Mouse (Mus musculus) thymus, postnatal 36 days (tissue): ENCODE data around the gene Adgrv1.

ENCODE experiments used
- DNase-seq, 2 experiments: peaks; one replicate each; pipeline ENCODE4 v3.0.0; 2022; ENCODE audit warnings: mixed read lengths in 2 of 2

The Adgrv1 gene

DNA sequence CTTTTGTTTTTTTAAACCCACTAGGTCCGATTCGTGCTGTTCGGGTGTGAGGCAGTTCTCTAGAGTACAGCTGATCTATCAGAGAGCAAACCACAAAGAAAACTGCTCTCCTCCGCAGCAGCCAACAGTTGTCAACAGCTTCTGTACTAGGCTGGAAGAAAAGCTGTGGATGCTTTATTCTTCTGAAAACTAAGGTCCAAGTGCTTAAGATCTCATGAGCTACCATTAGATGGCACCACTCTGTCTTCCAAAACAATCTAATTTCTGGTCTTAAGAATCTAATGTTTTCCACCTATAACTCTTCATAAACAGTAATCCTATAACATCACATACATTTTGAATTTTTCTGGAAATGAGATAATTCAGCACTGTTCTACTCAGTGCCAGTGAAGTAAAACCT is 22.6 kb downstream of the Adgrv1 start:
- DNase-seq, result no peak

DNA sequence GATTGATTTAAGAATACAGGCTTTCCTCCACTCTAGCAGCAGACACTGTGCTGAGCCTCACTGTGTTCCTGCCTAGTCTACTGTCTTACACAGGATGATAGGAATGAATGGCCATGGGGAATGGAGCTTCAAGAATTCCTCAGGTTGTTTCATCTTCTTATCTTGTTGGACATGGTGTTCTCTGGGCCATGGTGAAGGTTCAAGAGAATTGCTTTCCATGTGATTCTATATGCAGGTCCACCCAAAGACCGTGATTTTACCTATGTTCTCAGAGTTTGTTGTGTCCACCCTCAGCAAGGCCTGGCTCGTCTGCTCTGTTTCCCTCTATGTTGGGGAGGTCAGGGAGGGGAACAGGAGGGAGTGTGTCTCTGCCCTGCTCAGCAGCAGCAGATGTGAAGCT is 26.0 kb downstream of the Adgrv1 start:
- DNase-seq, result no peak

DNA sequence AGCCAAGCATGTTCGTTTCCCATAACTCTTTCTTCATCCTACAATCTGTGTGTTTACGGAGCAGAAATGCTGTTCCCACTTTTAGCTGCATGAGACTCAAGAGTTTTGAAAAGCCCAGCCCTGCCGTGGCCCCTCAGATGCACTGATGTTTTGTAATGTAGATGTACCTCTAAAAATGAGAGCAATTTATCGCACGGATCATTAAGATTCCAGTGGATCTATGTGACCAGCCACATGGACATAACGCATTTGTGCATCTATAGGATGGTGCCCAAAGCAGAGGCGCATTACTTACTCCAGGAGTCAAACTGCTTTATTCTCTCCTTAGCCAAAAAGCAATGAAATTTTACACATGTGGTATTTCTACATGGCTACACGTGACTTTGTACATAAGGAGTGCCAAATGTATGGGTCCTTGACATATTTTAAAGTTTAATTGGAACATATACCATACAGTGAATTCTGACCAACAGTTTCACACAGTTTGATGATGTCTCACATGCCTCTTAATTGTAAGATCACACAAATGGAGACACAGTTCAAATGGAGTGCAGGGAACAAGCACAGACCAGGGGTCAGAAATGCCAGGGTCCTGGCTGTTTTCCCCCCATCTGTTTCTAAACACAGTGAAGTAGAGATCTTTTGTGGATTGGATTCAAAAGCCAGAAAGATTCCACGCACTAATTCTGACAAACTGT is 35.9 kb downstream of the Adgrv1 start:
- DNase-seq, result no peak

DNA sequence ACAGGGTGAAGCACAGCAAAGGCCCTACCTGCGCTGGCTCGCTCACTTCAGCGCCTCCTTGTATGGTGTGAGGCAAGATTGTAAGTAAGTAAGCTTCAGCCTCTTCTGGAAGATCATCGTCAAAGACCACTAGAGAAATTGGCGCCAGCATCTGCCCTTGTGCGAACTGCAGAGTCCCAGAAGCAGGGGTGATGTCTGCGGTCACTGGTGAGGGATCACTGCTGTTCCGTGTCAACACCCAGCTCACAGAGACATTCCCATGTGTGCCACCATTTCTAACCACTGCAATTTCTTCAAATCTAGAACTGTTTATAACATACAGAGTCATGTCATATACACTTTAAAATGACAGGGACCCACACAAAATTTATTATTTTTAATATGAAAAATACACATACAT is 54.3 kb downstream of the Adgrv1 start:
- no peak for DNase-seq

DNA sequence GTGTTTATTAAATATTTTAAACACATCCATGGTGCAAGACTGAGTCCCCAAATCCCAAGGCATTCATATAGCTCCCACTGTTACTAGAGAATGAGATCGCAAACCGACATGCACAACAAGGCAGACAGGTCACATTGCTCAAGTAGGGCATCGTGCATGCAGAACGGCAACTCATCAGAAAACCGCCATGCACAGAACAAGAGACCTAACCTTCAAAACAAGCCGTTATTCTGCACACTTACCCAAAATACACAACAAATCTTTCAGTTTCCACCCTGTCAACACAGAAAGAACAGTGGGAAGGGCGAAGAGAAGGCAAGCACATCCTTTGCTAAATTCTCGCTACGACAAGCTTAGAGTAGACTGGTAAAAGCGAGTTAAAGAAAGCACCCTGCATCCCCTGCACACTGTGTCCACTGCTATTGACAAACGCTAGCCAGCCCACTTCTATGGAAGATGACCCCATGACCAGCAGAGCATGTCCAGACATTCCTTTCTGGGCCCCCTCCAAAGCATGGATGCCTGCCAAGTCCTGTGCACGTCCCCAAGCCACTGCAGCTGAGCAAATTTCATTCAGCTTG is 62.6 kb downstream of the Adgrv1 start:
- no peak for DNase-seq

DNA sequence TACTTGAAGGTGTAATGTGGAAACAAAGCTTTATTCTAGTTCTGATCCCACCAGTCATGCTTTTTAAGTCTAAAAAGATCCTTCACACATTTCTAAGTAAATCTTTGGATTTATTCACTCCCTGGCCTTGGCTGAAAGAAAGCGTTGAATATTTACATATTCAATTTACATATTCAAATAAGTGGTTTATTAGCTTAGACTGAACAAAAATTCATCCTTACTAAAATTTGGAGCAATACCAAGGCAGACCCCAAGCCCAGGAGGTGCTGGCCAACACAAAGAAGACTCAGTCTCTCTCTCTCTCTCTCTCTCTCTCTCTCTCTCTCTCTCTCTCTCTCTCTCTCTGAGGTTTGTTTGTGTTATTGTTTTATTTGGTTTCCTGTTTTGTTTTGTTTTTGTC is 82.9 kb downstream of the Adgrv1 start:
- DNase-seq, result no peak

DNA sequence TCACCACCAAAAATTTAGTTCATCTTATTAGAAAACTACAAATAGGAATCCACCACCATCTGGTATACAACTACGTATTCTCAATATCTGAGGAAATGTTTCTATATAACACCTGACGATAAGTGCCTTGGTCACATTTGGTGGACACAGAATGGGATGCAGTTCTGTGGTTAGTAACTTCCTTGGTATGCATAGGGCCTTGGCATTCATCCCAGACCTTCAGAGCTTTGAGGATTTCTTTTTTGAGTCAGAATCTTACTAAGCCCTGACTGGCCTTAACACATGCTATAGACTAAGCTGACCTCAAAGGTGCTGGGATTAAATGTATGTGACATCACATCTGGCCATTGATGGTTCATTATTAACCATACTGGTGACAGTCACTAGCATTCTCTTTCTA is 98.0 kb downstream of the Adgrv1 start:
- DNase-seq, result no peak

DNA sequence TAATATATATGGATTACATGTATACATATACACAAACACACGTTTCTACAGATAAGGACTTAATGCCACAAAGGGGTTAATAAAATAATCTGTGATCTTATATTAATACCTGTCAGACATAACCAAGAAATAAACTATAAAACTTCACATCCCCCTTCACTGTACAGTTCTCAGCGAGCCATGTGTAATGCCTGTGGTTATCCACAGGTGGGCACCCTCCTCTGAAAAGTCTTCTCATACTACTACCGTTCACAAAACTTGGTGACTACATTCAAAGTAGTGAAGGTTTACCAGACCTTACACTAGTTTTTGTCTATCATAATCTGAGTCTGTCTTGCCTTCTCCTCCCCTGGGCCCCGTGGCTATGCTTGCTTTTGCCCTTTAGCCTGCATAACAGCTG is 106.3 kb downstream of the Adgrv1 start:
- no peak for DNase-seq

DNA sequence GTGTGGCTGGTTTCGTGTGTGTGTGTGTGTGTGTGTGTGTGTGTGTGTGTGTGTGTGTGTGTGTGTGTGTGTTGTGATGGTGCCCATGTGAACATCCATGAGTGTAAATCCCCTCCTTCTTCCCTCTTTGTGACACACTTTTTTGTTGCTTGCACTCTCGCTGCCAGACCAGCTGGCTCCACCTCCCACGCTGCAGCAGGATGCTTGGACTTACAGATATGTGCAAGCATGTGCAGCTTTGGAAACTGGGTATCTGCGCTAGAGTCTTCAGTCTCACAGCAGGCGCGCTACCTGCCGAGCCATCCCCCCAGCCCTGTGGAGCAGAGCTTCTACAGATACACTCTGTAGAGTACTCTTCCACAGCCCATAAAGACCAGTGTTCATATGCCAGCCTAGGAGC is 122.8 kb downstream of the Adgrv1 start:
- no peak for DNase-seq

DNA sequence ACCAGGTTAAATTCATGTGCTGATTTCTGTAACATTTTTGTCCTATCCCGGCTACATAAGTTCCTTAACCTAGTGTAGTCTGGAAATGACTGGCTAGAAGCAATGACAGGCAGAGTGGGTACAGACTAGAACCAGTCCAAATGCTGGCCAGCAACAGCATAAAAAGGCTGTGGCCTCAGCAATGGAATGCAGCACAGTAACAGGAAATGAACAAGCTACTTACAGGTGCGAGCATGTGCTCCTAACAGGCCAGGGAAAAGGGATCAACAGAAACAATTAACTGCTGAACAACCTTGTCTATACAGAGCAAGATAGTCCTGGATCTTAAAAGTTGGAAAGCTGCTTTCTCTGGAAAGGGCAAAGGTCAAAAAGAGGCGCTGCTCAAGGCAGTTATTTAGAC is 135.9 kb downstream of the Adgrv1 start:
- DNase-seq, result no peak

DNA sequence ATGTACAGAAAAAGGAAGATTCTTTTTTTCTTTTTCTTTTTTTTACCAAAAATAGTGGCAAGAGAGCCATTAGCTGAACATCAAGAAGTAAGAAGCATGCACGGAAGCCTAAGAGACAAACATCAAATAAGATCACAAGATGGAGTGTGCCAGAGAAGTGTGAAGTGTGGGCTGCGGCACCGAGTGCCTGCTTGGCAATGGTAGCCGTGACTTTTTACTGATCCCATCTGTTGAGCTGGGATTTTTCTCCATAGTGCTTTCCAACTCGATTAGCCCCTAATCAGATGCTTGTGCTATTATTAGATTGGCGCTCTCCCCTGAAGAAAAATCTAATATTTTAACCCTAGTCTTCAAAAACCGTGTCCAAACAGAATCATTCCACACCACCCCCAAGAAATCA is 141.0 kb downstream of the Adgrv1 start:
- DNase-seq, result no peak

DNA sequence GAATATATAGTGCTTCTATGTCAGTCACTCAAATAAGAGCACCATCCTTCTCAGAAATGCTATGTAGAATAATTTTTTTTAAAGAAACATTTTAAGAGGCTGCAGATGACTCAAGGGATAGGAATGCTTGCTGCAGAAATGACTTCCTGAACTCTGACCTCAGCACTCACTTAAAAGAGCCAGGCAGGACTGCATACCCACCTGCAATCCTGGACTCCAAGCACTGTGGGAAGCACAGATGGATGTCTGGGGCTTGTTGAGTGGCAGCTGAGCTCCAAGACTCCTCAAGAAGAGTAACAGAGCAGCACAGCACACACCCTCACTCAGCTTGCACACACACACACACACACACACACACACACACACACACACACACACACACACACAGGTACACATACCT is 146.0 kb downstream of the Adgrv1 start:
- DNase-seq, result no peak

DNA sequence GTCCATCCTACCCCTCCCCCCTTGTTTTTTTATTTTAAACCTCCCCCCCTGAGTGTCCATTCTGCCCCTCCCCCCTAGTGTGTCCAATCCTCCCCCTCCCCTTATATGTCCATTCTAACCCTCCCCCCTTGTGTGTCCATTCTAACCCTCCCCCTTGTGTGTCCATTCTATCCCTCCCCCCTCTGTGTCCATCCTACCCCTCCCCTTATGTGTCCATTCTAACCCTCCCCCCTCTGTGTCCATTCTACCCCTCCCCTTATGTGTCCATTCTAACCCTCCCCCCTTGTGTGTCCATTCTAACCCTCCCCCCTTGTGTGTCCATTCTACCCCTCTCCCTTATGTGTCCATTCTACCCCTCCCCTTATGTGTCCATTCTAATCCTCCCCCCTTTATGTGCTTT is 159.2 kb downstream of the Adgrv1 start:
- DNase-seq, result no peak

DNA sequence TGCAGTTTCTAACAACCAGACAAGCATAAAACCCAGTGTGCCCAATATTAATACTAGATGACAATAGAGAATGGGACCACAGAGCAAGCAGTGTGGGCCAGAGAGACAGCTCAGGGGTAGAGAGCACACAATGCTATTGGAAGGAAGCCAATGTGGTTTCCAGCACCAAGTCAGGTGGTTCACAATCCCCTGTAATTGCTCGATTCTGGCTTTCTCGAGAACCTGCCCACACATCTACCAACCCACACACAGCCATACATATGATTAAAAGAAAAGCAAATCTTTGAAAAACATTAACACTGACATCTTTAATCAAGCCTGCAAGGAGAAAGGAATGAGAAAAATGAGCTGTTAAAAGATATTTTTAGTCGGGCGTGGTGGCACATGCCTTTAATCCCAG is 166.3 kb downstream of the Adgrv1 start:
- no peak for DNase-seq

DNA sequence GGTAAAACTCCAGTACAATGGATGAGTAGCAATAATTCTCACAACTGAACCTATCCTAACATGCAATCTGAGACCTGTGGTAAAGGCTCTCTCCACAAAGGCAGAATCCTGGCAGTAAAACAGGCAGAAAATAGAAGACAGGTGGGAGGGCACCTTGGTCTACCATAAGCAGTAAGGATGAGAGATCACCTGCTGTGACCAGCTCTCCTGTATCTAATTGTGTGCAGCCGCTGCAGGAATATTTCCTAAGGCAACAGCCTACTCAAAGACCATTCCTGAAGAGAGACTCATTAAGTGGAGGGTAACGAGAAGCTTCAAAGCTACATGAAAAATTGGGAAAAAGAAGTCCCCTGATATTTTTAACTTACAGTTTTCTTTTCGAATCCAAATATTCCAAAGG is 167.2 kb downstream of the Adgrv1 start:
- DNase-seq, result no peak

DNA sequence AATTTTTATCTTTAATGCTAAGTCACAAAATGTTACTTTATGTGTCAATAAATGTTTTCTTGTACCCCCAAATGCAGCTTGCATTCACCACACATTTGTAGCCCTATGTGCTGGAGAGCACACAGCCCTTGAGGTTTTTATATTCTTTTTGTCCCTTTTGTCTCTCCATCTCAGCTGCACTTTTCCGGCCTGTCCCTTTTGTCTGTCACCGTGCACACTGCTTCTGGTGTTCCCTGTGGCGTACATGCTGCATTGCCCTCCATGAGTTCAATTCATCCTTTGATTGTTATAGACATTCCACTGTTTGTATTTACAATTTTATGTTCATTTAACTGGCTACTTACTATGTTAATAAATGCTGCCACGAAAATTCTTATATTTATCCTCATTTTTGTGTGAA is 183.3 kb downstream of the Adgrv1 start:
- DNase-seq, result no peak

DNA sequence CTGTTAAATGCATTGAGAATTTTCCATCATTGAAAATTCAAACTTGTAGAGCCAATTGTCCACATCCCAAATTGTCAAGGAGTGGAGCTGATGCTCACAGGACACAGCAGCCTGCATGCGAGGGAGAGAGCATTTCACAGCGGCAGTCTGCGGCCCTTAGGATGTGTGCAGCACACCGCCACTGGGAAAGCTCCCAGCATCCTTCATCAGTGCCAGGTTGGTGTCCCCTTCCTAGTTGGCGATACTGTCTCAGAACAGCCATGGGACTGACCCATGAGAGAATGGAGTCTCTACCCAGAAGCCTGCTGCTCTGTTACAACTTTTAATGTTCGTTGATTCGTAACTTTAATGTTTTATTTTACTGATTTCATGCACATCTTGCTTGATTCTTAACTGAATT is 183.8 kb downstream of the Adgrv1 start:
- no peak for DNase-seq

DNA sequence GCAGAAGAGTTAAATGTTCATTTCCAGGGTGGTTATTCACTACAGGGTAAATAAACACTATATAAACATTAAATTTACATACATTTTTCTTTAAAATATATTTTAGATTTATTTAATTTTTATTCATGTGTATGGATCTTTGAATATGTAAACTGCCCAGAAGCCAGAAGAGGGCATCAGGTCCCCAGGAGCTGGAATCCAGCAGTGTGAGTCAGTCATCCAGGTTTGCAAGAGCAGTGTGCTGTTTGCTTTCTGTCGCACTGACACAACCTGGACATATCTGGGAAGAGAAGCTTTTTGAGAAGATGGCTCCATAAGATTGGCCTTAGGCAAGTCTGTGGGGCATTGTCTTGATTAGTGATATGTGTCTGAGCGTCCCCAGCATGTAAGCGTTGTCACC is 191.5 kb downstream of the Adgrv1 start:
- DNase-seq, result no peak

DNA sequence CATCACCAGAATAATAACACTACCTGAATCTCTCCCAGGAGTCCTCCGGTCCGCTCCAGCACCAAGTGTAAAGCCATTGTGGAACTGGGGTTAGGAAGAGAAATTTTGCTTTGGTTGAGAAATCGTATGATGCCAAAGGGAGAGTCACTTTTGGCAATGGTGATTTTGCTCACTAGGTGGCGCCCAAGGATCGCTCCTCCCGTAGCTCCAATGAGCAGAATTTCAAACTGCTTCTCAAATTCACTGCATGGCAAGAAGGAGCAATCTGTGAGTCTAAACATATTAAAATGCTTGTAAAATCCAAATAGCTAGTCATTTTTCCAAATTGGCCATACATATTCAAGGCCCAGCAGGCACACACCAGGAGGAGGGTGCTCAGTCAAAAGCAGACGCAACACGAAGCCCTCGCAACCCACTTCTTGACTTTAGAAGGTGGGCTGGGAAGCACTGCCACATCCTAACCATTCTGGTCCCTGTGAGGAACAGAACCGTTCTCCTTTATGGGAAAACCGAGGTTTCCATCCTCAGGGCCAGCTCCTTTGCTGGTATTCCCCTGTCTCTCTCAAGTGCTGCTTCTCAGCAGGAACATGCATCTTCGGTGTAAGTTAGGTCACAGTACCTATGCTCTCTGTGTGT is 193.4 kb downstream of the Adgrv1 start:
- peak; percentile 33 to 45 for DNase-seq

DNA sequence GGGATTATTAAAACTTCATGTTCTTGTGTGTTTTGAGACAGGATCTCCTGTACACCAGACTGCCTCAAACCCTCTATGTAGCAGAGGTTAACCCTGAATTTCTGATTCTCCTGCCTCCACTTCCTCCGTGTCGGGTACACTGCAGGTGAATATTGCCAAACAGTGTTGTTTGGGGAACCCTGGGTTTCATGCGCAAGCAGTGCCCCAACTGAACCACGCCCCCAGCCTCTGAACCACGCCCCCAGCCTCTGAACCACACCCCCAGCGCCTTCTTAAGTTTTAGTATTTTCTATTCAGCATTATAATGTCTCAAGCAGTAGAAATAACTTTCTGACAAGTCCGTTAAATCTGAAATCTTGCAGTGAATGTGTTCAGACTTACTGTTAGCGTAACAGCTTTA is 195.9 kb downstream of the Adgrv1 start:
- DNase-seq, result no peak

DNA sequence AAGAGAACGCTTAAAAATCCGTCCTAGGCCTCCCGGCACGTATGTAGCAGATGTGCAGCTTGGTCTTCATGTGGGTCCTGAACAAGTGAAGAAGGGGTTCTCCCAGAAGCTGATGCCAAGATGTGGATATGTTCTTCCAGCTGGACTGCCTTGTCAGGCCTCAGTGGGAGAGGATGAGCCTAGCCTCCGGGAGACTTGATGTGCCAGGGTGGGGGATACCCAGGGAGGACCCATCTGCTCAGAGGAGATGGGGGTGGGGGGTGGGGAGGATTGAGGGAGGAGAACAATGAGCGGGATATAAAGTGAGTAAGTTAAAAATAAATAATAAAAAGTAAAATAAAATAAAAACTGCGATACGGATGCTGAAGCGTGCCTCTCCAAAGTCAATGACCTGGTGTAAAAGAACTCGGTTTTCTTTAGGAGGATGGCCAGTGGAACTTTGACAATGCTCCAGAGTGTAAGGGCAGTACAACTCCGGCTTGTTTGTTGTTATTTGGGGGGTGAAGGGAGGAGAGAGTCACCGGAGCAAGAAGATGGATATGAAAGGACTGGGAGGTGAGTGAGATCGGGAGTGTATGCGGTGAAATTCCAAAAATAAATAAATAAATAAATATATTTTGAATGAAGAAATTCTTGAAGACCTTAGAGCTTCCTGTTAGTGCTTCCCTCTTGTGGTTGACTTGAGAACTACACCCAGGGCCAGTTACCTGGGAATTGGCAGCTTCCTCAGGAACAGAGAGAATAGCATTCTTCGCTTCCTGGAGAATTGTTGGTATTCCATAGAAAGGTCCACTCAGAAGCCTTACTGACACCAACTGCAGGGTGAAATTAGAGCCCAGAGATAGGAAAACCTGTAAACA is 205.8 kb downstream of the Adgrv1 start:
- peak; percentile 5 to 8 for DNase-seq

DNA sequence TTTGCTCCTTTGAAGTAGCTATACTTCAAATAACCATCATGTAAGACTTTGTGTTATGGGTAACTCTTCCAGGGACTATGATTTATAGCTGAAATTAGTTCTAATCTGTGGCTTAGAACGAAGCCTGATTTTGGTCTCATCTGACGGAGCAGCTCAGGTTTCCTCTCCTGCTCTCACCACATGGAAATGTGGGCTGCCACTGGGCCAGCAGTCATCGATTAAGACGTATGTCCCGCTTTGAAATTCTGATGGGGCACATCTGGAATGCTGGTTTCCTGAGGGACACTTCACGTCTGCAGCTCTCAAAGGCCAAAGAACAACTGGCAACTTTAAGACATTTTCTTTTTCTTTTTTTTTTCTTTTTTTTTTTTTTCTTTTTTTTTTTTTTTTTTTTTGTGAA is 207.8 kb downstream of the Adgrv1 start:
- no peak for DNase-seq

DNA sequence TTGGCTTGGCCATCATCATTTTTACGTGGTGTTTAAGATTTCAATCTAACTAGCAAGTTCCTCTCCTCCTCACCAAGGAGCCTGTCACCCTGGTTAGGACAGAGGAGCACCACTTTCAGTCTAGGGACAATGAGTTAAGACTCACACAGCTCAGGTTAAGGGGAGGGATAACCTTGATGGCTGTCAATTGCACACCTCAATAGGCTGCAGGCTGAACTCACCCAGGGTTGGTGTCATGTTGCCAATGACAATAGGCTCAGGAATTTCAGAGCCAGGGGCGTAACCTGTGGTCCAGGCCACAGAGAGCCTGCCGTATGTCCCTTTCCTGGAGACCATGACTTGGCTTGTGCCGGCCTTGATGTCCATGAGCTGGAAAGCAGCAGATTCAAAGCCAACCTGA is 209.0 kb downstream of the Adgrv1 start:
- no peak for DNase-seq
